Mouse (Mus musculus) liver (tissue): ENCODE measurements around the gene Adamts16.

ENCODE experiments used
- DNase-seq: peaks from one replicate; pipeline ENCODE4 v3.0.0-alpha.2; 2020; ENCODE audit warnings: mixed read lengths

Gene Adamts16

GRCm38 (mm10) chr13:70832593-70833138 is 8.9 kb downstream of the Adamts16 start:
- no peak for DNase-seq

- DNase-seq = no peak
Observed at GRCm38 (mm10) chr13:70831041-70831440, 10.6 kb downstream of the Adamts16 start.

GRCm38 (mm10) chr13:70827507-70827906 is 14.1 kb downstream of the Adamts16 start:
- no peak for DNase-seq

GRCm38 (mm10) chr13:70825265-70825664 is 16.3 kb downstream of the Adamts16 start:
- no peak for DNase-seq

- no peak for DNase-seq
Observed at GRCm38 (mm10) chr13:70823757-70824156, 17.9 kb downstream of the Adamts16 start.

DNA sequence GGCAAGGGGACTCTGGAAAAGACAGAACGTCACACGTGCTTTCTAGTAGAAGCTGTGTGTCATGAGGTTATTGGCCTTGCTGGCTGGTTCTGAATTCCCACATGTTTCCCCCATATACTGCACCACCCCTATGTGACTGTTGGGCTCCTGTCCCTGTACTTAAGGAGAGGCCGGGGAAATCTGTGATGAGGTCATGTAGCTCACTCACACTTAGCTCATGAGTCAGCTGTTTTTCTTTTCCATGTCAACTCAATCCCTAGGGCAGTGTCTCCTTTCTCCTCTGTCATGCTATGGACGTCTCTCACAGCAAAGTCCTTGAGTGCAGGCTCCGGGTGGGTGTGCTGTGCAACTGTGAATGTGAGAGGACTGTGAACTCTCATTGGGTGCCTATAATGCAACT is 22.6 kb downstream of the Adamts16 start:
- no peak for DNase-seq

GRCm38 (mm10) chr13:70814423-70814822 is 27.2 kb downstream of the Adamts16 start:
- DNase-seq = no peak

GRCm38 (mm10) chr13:70805506-70805905 is 36.1 kb downstream of the Adamts16 start:
- no peak for DNase-seq

DNA sequence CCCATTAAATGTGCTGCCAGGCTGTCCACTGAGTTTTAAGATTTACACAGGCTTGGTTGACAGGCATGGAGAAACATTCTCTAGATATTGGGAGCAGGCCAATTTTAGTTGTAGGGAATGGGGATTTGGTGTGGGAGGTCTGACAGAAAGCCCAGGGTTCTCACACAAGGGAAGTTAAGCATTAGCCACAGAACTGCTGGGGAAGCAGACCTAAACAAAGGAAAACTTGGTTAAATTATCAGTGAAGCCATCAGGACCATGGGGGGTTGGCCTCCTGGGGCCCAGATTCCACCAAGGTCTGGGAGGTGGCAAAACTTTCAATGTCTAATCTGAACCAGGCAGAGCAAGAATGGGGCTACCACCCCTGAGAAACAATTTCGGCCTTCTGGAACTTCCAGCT is 38.8 kb downstream of the Adamts16 start:
- no peak for DNase-seq

DNA sequence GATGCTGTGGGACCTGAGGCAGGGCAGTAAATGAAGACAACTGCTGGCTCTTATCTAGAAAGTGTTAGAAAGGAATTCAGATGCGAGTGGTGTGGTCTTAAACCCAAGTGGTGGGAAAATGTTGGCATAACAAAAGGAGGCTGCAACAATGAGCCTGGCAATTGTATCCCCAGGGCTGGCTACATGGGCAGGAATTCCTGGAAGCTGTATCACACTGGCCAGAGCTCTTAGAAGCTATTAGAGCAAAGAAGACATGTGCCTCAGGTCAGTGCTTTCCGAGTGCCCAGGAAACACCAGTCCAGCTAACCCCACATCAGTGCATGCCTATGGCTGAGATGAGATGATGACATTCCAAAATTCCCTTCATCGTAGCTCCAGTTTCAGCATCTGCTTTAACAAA is 42.3 kb downstream of the Adamts16 start:
- no peak for DNase-seq

DNA sequence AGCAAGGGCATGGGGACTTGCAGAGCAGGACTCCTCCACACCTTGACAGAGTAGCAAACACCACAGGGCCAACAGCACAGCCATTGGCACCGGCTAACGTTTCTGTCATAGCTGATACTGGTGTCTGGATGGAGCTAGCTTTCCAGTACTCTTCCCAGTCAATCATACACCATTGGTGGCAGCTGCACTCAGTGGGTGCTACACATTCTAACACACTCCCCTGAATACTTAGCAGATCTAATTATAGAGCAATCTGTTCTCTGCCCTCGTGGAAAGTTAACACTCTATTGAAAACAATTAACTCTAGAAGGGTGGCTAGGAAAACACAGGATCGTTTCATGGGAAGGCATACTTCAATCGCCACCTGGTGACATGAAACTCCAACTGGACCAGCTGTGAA is 43.2 kb downstream of the Adamts16 start:
- no peak for DNase-seq

GRCm38 (mm10) chr13:70794074-70794572 is 47.5 kb downstream of the Adamts16 start:
- DNase-seq = no peak

GRCm38 (mm10) chr13:70793660-70794059 is 48.0 kb downstream of the Adamts16 start:
- DNase-seq = no peak

GRCm38 (mm10) chr13:70792950-70793349 is 48.7 kb downstream of the Adamts16 start:
- no peak for DNase-seq

DNA sequence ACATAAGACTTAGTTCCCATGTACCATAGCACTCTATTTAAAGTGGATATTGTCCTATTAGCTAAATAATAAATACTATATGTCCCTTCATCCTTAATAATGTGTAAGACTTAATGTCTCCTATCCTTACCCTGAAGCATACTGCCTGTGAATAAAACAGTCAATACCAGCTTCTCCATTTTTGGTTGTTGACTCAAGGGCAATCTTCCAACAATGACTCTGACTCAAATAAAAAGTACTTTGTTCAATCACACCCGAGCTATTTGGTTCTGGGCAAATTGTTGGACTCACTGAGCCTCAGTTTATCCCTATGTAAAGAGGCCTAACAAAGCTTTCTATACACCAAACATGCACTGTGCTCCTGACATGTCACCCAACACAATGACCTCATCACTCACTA is 51.8 kb downstream of the Adamts16 start:
- no peak for DNase-seq

- no peak for DNase-seq
Observed at GRCm38 (mm10) chr13:70789022-70789421, 52.6 kb downstream of the Adamts16 start.

DNA sequence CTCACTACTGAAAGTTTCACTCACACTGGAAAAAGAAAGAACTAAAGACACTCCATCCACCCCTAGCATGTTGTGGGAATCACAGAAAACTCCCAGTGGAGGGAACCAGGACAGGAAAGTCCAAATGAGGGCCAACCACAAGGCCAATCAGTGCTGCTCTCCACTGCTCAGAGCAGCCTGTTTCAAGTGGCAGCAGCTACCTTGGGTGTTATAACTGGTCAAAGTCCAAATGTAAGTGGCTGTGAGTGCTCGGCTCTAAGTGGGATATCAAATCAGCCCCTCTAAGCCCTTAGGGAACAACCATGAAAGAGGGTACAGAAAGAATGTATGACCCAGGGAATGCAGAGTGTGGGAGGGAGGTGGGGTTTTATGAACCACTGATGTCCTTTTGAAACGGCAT is 56.5 kb downstream of the Adamts16 start:
- DNase-seq = no peak

GRCm38 (mm10) chr13:70784126-70784525 is 57.5 kb downstream of the Adamts16 start:
- no peak for DNase-seq

DNA sequence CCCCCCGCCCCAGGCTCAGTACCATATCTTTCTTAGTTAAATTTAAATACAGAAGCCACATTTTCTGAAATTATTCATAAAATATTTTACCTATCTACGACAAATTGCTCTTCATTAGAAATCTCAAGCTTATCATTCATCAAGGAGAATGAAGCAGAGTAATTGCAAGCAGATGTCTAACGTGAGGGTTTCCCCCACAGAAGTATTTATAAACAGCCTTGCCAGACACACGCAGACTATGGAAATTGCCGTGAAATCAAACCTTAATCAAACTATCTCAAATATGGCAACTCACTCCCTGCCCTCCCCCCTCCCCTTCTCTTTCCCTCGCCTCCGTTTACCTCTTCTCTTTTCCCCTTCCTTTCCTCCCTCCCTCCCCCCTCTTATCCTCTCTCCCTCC is 61.8 kb downstream of the Adamts16 start:
- DNase-seq = no peak

DNA sequence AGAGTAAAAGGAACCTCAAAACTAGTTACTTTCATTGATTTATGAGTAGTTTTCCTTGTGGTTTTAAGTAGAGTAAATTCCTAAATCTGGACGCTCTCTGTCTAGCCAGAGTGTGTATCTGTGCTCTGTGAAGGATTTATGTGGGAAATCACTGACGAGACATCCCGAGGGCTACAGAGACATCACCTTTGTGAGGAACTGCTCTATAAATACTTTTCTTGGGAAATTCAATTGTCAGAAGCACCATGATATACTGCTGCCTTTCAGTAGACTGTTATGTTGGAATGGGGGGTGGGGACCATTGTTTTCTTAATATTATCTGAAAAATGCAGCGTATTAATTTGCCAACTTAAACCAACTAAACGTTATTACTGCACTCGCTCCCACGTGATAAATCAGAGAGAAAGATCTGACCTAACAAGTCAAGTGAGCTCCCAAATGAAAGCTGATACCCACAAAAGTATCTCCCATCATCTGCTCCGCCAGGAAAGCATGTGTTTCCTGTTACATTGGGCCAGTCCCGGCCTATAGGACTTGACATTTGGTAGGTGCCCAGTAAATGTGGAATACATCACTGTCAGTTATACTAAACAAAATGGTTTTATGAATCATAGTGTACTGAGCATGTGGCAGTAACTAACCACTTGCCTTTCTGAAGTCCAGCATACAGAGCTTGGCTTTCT is 62.6 kb downstream of the Adamts16 start:
- no peak for DNase-seq

GRCm38 (mm10) chr13:70771100-70771499 is 70.5 kb downstream of the Adamts16 start:
- DNase-seq = no peak

DNA sequence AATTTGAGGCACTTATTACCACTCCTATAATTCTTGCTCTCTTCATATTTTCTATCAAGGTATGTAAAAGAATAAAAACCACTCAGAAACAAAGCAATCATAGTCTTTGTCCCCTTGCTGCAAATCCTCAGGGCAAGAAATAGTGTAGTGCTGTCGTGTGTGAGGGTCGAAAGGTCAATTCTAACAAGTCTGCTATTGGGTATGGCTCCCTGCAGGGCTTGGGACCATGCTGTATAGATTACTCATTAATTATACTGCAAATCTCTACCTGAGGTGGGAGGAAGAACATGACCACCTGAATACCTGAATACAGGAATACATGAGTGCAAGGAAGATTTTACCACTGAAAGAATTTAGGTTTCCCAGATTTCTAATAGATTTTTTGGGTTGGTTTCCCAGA is 72.5 kb downstream of the Adamts16 start:
- no peak for DNase-seq

- no peak for DNase-seq
Observed at GRCm38 (mm10) chr13:70767462-70767861, 74.1 kb downstream of the Adamts16 start.

GRCm38 (mm10) chr13:70764682-70765081 is 76.9 kb downstream of the Adamts16 start:
- no peak for DNase-seq

DNA sequence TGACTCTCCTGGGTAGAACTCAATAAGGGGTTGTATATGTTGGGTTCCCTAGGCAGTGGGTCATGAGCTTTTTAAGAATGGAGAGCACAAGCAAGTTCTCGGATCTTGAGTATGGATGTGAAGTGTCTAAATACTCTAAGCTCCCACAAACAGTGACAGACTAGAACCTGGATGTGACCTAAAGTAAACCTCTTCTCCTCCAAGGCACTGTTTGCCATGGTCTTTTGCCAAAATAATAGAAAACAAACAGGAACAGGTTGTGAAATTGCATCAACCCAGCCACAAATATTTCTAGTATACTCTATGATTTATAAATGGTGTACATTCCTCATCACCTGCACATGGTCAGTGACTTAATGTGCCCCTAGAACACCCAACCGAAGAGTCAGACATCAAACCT is 79.0 kb downstream of the Adamts16 start:
- no peak for DNase-seq
